Mouse (Mus musculus): ENCODE data around the gene Anxa10. TPM values are rescaled to one million over a fixed set of nuclear protein-coding genes. Genes with fewer than 3 reads are reported as not detected.

Anxa10 gene
- polyA plus RNA-seq, 1 experiment = 0.13 TPM

DNA sequence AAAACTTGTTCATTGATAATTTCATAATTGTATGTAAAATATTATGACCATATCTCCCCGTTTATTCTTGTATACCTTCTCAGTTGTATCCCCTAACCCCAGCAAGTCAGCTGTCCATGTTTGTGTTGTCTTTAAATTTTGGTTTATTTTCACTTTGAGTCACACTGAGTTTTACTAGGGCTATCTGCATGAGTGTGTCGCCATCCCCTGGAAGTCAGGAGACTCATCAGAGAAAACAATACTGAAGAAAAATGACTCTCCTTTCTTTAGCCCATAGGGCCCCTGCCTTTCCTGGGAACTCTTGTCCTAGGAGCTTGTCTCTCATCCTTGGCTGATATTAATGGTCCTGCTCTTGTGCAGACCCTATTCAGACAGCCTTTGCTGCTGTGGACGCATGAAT, 88.6 kb downstream of the Anxa10 start:
- no peaks in the 10 kb centered on the region for H3K27me3 ChIP-seq (ENCODE audit: control insufficient read depth, insufficient read depth, low read length)
- no peak overlapping the region for H3K4me3 ChIP-seq (replicated peaks; ENCODE audit: insufficient read depth, low read depth, low read length)
- no peaks in the 10 kb centered on the region for H3K4me1 ChIP-seq (ENCODE audit: control insufficient read depth, insufficient read depth, low read length)
- H3K27ac ChIP-seq (ENCODE audit: insufficient read depth, low read length) = no peak overlapping the region
- TF ChIP-seq CTCF (IDR thresholded peaks at IDR 0.05; ENCODE audit: borderline replicate concordance, insufficient read depth, low read depth, low read length) (no peak), POLR2A (IDR thresholded peaks at IDR 0.05; ENCODE audit: borderline replicate concordance, insufficient read depth, low read length) (no peak)
- DNase-seq = no peak
- 77% methylated on average over 3 of the region's 3 CpGs for WGBS

DNA sequence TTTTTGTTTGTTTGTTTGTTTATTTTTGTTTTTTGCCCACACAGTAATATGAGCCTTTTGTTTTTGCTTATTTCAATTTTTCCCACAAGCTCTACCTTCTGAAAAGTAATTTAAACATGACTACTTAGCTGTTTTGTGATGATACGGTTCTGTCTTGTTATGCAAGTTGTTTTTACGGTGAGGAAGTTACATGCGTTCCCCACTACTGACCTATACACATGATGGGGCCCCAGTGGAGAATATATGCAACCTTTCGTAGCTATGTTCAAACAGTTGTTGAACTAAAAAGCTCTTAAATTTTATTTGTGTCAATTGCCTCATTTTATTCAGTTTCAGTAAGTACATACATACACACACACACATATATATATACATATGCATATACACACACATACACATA, 108.4 kb downstream of the Anxa10 start:
- H3K27ac ChIP-seq (ENCODE audit: insufficient read depth, low read length) = no peak overlapping the region
- no peaks in the 10 kb centered on the region for H3K27me3 ChIP-seq (ENCODE audit: control insufficient read depth, insufficient read depth, low read length)
- no peak for DNase-seq
- H3K4me1 ChIP-seq (ENCODE audit: control insufficient read depth, insufficient read depth, low read length) = no peaks in the 10 kb centered on the region
- 90% methylated on average over 4 of the region's 4 CpGs for WGBS
- TF ChIP-seq POLR2A (IDR thresholded peaks at IDR 0.05; ENCODE audit: borderline replicate concordance, insufficient read depth, low read length) = no peak
- H3K4me3 ChIP-seq (replicated peaks; ENCODE audit: insufficient read depth, low read depth, low read length) = no peak overlapping the region

DNA sequence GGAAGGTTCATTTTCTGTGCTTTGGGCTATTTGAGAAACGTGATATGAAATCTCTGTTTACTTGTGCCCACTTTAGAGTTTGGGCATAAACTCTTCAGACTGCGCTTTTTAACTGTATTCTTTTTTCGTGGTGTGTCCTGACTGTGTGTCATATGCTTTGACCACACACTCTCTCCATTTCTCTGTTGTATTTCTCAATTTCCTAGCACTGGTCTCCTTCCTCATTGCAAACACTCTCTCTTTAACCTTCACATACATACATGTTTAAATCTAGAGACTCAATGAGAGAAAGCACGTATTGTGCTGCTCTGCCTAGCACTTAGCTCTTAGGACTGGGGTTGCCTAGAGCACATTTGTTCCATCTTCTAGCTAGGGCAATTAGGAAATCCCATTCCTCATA, 108.8 kb downstream of the Anxa10 start:
- Histone ChIP-seq H3K27ac (ENCODE audit: insufficient read depth, low read length) (no peak overlapping the region), H3K4me1 (ENCODE audit: control insufficient read depth, insufficient read depth, low read length) (no peaks in the 10 kb centered on the region), H3K27me3 (ENCODE audit: control insufficient read depth, insufficient read depth, low read length) (no peaks in the 10 kb centered on the region), H3K4me3 (replicated peaks; ENCODE audit: insufficient read depth, low read depth, low read length) (no peak overlapping the region)
- TF ChIP-seq CTCF (IDR thresholded peaks at IDR 0.05; ENCODE audit: borderline replicate concordance, insufficient read depth, low read depth, low read length) = no peak
- DNase-seq = no peak
- WGBS = 91% methylated on average over 4 of the region's 4 CpGs

Other genes starting within 250 kb of the Anxa10 start
- 5.1 and 5.5 TPM in 2 replicates for gene Palld, start 220.5 kb downstream of the Anxa10 start, polyA plus RNA-seq (2012; rRNA removed)
- gene Ddx60, start 195.1 kb downstream of the Anxa10 start, polyA plus RNA-seq (2012; rRNA removed) = 0.20 and 0.29 TPM in 2 replicates